Mouse (Mus musculus): ENCODE measurements at regions not wholly inside any gene's neighbourhood (a gene's known extent, or its start where the extent isn't known, plus 50 kb on each side); places are given as distances from the start of the nearest gene placed in this dataset.

DNA sequence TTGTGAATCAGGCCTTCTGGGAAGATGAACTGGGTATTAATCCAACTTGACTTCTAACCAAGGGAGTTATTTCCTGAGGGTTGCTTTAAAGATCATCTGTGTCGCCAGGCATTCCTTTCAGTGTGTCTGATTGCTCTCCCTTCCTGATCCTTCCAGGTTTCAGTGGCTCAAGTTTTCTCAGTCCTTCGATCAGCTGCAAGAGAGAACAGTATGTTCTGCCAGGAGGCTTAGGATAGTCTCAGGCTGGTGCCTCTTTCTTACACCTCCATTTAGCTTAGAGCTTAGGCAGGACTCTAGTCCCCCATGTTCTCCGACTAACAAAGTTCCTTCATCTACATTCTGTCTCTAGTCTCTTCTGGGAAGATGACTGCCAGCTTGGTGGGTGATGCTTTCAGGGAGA lies 147.4 kb upstream of the Unc93a2 start:
- no peak for TF ChIP-seq CTCF (IDR thresholded peaks at IDR 0.05 in 2 of 3, conservative IDR thresholded peaks at IDR 0.05 in 1 of 3; ENCODE audit: control insufficient read depth in 1 of 3, insufficient read depth in 1 of 3, low read depth in 2 of 3, low read length in 3 of 3, poor library complexity in 1 of 3, severe bottlenecking in 1 of 3)
- no peak for TF ChIP-seq POLR2A (IDR thresholded peaks at IDR 0.05; ENCODE audit: control insufficient read depth in 1 of 2, insufficient read depth in 1 of 2, low read depth in 1 of 2, low read length in 2 of 2, poor library complexity in 1 of 2)
- no peak for TF ChIP-seq ZKSCAN1 (IDR thresholded peaks at IDR 0.05; ENCODE audit: low read depth, low read length)
- TF ChIP-seq ZMIZ1 (IDR thresholded peaks at IDR 0.05; ENCODE audit: low read depth, low read length), result no peak
- TF ChIP-seq NELFE (IDR thresholded peaks at IDR 0.05; ENCODE audit: low read depth, low read length), result no peak
- no peak for TF ChIP-seq ZC3H11A (IDR thresholded peaks at IDR 0.05; ENCODE audit: low read depth, low read length)
- TF ChIP-seq MEF2A (IDR thresholded peaks at IDR 0.05; ENCODE audit: extremely low read depth, insufficient replicate concordance, low read depth, low read length, poor library complexity, severe bottlenecking), result no peak
- TF ChIP-seq JUND (IDR thresholded peaks at IDR 0.05; ENCODE audit: low read depth, low read length), result no peak
- no peak for TF ChIP-seq RCOR1 (IDR thresholded peaks at IDR 0.05; ENCODE audit: low read depth, low read length)
